Comparison of ENCODE assay signal across 18 mouse cellular contexts in genomic region chrX:166229750-166230149, GRCm38 (mm10). TPM values are rescaled to one million over a fixed set of nuclear protein-coding genes. Genes with fewer than 3 reads are reported as not detected.
DNase-seq lines count a peak whose midpoint lies in the region; ATAC-seq and TF ChIP-seq lines count a peak whose summit lies in the region.
"Had no signal": no experiment of that assay in that cellular context is flagged by ENCODE, and none has a peak within 500 bp of the region (broad histone marks: within the 10 kb centered on the region; RNA-seq: fewer than 3 reads in every experiment).

No protein-coding gene starts in this region.

- dilution Hi-C loops in CH12.LX (cut with MboI; ENCODE audit: extremely low pct_ligation_motif_present, extremely low pct_unique_long_range_greater_than_20kb, low sequenced_read_pairs): no loop called here

- no peak for ATAC-seq in forebrain, embryonic 16.5 days
- ATAC-seq: forebrain, embryonic 15.5 days had no signal

- no peaks in the 10 kb centered on the region for H3K36me3 ChIP-seq in CH12.LX (replicated peaks in 1 of 2; ENCODE audit: control insufficient read depth in 1 of 2, insufficient read depth in 1 of 2, low read length in 1 of 2)
- H3K36me3 ChIP-seq in forebrain, embryonic 16.5 days (ENCODE audit: control insufficient read depth, insufficient read depth): no peaks in the 10 kb centered on the region
- H3K36me3 ChIP-seq: embryonic facial prominence, embryonic 12.5 days; forebrain, embryonic 15.5 days; heart, embryonic 12.5 days; hindbrain, embryonic 10.5 days had no signal

- H3K27me3 ChIP-seq in CH12.LX (replicated peaks): no peaks in the 10 kb centered on the region
- H3K27me3 ChIP-seq in forebrain, embryonic 16.5 days (replicated peaks; ENCODE audit: control insufficient read depth, insufficient read depth, low read length): no peaks in the 10 kb centered on the region
- H3K27me3 ChIP-seq: forebrain, embryonic 15.5 days; heart, embryonic 12.5 days had no signal

- DNase-seq in 416B (ENCODE audit: low read depth) (peak; percentile 45), CH12.LX (ENCODE audit: extremely low read depth) (peak; percentile 51)
- peak; percentile 78 for DNase-seq in induced T-regulatory cell, adult 2 months (ENCODE audit: low read depth)
- DNase-seq in layer of hippocampus, adult 18-20 months (ENCODE audit: low spot score in 2 of 2): no peak
- no peak for DNase-seq in layer of hippocampus, adult 9-10 months (ENCODE audit: low spot score)
- no peak for DNase-seq in kidney, adult 8-10 months
- DNase-seq: adrenal gland, postnatal 14 days; cerebellum, adult 11-12 months; cerebellum, adult 9-10 months; cerebellum, postnatal 25 days; gastrocnemius, postnatal 10 days; heart, adult 2 months had no signal

- H3K9me3 ChIP-seq in CH12.LX (replicated peaks; ENCODE audit: low read length): no peaks in the 10 kb centered on the region
- H3K9me3 ChIP-seq in forebrain, embryonic 16.5 days (ENCODE audit: control insufficient read depth, low read length): no peaks in the 10 kb centered on the region
- H3K9me3 ChIP-seq: embryonic facial prominence, embryonic 12.5 days; forebrain, embryonic 15.5 days; heart, embryonic 12.5 days; hindbrain, embryonic 10.5 days had no signal

- H3K4me2 ChIP-seq in CH12.LX (ENCODE audit: insufficient read depth, low read depth, poor library complexity, severe bottlenecking): no peak overlapping the region
- H3K4me2 ChIP-seq in forebrain, embryonic 16.5 days (ENCODE audit: low read length): no peak overlapping the region
- H3K4me2 ChIP-seq: embryonic facial prominence, embryonic 12.5 days; forebrain, embryonic 15.5 days; heart, embryonic 12.5 days; hindbrain, embryonic 14.5 days had no signal

- H3K27ac ChIP-seq in CH12.LX (ENCODE audit: insufficient read depth, low read depth): no peak overlapping the region
- no peak overlapping the region for H3K27ac ChIP-seq in forebrain, embryonic 16.5 days (ENCODE audit: low read length)
- H3K27ac ChIP-seq: embryonic facial prominence, embryonic 12.5 days; forebrain, embryonic 15.5 days; heart, adult 2 months; hindbrain, embryonic 10.5 days; hindbrain, embryonic 14.5 days had no signal

- in situ Hi-C loops in CH12.LX (cut with MboI; ENCODE audit: low pct_ligation_motif_present, low pct_unique_long_range_greater_than_20kb, low sequenced_read_pairs): no loop called here

- no peak overlapping the region for H3K9ac ChIP-seq in CH12.LX (ENCODE audit: insufficient read depth, low read depth)
- no peak overlapping the region for H3K9ac ChIP-seq in forebrain, embryonic 16.5 days (replicated peaks; ENCODE audit: low read depth, low read length)
- H3K9ac ChIP-seq: embryonic facial prominence, embryonic 12.5 days; forebrain, embryonic 15.5 days; heart, embryonic 12.5 days; hindbrain, embryonic 14.5 days had no signal

- TF ChIP-seq CTCF in CH12.LX (conservative IDR thresholded peaks at IDR 0.05 in 1 of 2, IDR thresholded peaks at IDR 0.05 in 1 of 2; ENCODE audit: low read depth in 2 of 2, low read length in 2 of 2): no peak

- TF ChIP-seq POLR2A in CH12.LX (IDR thresholded peaks at IDR 0.05; ENCODE audit: low read depth, low read length): no peak

- H3K4me1 ChIP-seq in CH12.LX (ENCODE audit: control insufficient read depth in 1 of 2, insufficient read depth in 2 of 2): peaks cover 3 to 12% of the 10 kb centered on the region in 2 experiments; a peak in 3 of 4 replicates
- no peaks in the 10 kb centered on the region for H3K4me1 ChIP-seq in forebrain, embryonic 16.5 days (replicated peaks; ENCODE audit: control insufficient read depth, insufficient read depth, low read length)
- H3K4me1 ChIP-seq: embryonic facial prominence, embryonic 12.5 days; forebrain, embryonic 15.5 days; heart, embryonic 12.5 days; hindbrain, embryonic 10.5 days had no signal

- no peak for TF ChIP-seq EP300 in CH12.LX (IDR thresholded peaks at IDR 0.05; ENCODE audit: low read length)

- 74% methylated on average over 3 of the region's 3 CpGs for WGBS in forebrain, embryonic 16.5 days

- no peak overlapping the region for H3K4me3 ChIP-seq in CH12.LX (replicated peaks in 1 of 3; ENCODE audit: low read depth in 2 of 3, low read length in 2 of 3, poor library complexity in 1 of 3)
- no peak overlapping the region for H3K4me3 ChIP-seq in forebrain, embryonic 16.5 days (replicated peaks; ENCODE audit: low read length)
- H3K4me3 ChIP-seq: embryonic facial prominence, embryonic 12.5 days; forebrain, embryonic 15.5 days; heart, adult 2 months; heart, embryonic 12.5 days; hindbrain, embryonic 10.5 days had no signal

- TF ChIP-seq RAD21 in CH12.LX (IDR thresholded peaks at IDR 0.05; ENCODE audit: low read depth, low read length): no peak

- H3K79me2 ChIP-seq in CH12.LX (replicated peaks; ENCODE audit: control insufficient read depth, extremely low read depth, insufficient read depth, poor library complexity, severe bottlenecking): no peaks in the 10 kb centered on the region

TF ChIP-seq in CH12.LX, 34 proteins besides CTCF, POLR2A, EP300 and RAD21:
- no peak for TF ChIP-seq PAX5 (IDR thresholded peaks at IDR 0.05; ENCODE audit: low read length)
- TF ChIP-seq USF1 (IDR thresholded peaks at IDR 0.05; ENCODE audit: low read depth, low read length): no peak
- no peak for TF ChIP-seq MYC (IDR thresholded peaks at IDR 0.05; ENCODE audit: low read depth, low read length)
- no peak for TF ChIP-seq MAZ (IDR thresholded peaks at IDR 0.05; ENCODE audit: low read depth, low read length)
- no peak for TF ChIP-seq ELF1 (IDR thresholded peaks at IDR 0.05; ENCODE audit: low read depth, low read length)
- no peak for TF ChIP-seq MXI1 (IDR thresholded peaks at IDR 0.05; ENCODE audit: low read depth, low read length)
- no peak for TF ChIP-seq TCF12 (IDR thresholded peaks at IDR 0.05; ENCODE audit: low read depth, low read length)
- TF ChIP-seq ZMIZ1 (IDR thresholded peaks at IDR 0.05; ENCODE audit: low read depth, low read length): no peak
- no peak for TF ChIP-seq GABPA (IDR thresholded peaks at IDR 0.05; ENCODE audit: insufficient replicate concordance, low read depth, low read length)
- no peak for TF ChIP-seq MAFK (IDR thresholded peaks at IDR 0.05; ENCODE audit: insufficient replicate concordance, low read length)
- TF ChIP-seq BHLHE40 (IDR thresholded peaks at IDR 0.05; ENCODE audit: low read depth, low read length): 0 out of 2 replicates have a peak, but pooled peaks have one; percentile 13
- TF ChIP-seq ETS1 (conservative IDR thresholded peaks at IDR 0.05; ENCODE audit: low read depth, low read length): peak; percentile 59
- TF ChIP-seq IRF4 (IDR thresholded peaks at IDR 0.05; ENCODE audit: low read depth, low read length): peak; percentile 83
- TF ChIP-seq NELFE (IDR thresholded peaks at IDR 0.05; ENCODE audit: low read depth, low read length): no peak
- no peak for TF ChIP-seq ZC3H11A (IDR thresholded peaks at IDR 0.05; ENCODE audit: low read depth, low read length)
- TF ChIP-seq RCOR1 (conservative IDR thresholded peaks at IDR 0.05; ENCODE audit: low read depth, low read length): no peak
- no peak for TF ChIP-seq CHD2 (IDR thresholded peaks at IDR 0.05; ENCODE audit: low read length)
- TF ChIP-seq HCFC1 (IDR thresholded peaks at IDR 0.05; ENCODE audit: low read depth, low read length): no peak
- no peak for TF ChIP-seq UBTF (IDR thresholded peaks at IDR 0.05; ENCODE audit: low read depth, low read length)
- no peak for TF ChIP-seq KAT2A (IDR thresholded peaks at IDR 0.05; ENCODE audit: insufficient replicate concordance, low read length)
- TF ChIP-seq ZKSCAN1 (IDR thresholded peaks at IDR 0.05; ENCODE audit: borderline replicate concordance, low read depth, low read length): no peak
- TF ChIP-seq USF2 (conservative IDR thresholded peaks at IDR 0.05; ENCODE audit: low read depth, low read length): no peak
- TF ChIP-seq MEF2A (IDR thresholded peaks at IDR 0.05; ENCODE audit: borderline replicate concordance, low read depth, low read length): peak; percentile 23; the same call in 1 of the 2 replicates
- TF ChIP-seq CHD1 (IDR thresholded peaks at IDR 0.05; ENCODE audit: low read depth, low read length): no peak
- TF ChIP-seq SMC3 (IDR thresholded peaks at IDR 0.05; ENCODE audit: low read depth, low read length): no peak
- no peak for TF ChIP-seq ZNF384 (IDR thresholded peaks at IDR 0.05; ENCODE audit: low read depth, low read length)
- TF ChIP-seq SIN3A (IDR thresholded peaks at IDR 0.05; ENCODE audit: low read length): no peak
- peak; percentile 48; the same call in 1 of the 2 replicates for TF ChIP-seq JUND (conservative IDR thresholded peaks at IDR 0.05; ENCODE audit: low read depth, low read length)
- no peak for TF ChIP-seq POLR2AphosphoS2 (IDR thresholded peaks at IDR 0.05; ENCODE audit: low read depth, low read length)
- no peak for TF ChIP-seq NRF1 (IDR thresholded peaks at IDR 0.05; ENCODE audit: low read depth, low read length)
- no peak for TF ChIP-seq TBP (conservative IDR thresholded peaks at IDR 0.05; ENCODE audit: low read depth, low read length)
- no peak for TF ChIP-seq MAX (IDR thresholded peaks at IDR 0.05; ENCODE audit: low read length)
- TF ChIP-seq JUN (IDR thresholded peaks at IDR 0.05; ENCODE audit: insufficient read depth, low read depth, low read length): peak; percentile 51; the same call in 1 of the 2 replicates
- no peak for TF ChIP-seq E2F4 (IDR thresholded peaks at IDR 0.05; ENCODE audit: insufficient replicate concordance, low read depth, low read length)
TF ChIP-seq in CH12.LX: peak in this region for 6.

RNA-seq across cellular contexts. Expression of gene Gpm6b, which starts 9.0 kb away (rescaled TPM):
- total RNA-seq in CH12.LX (2012; rRNA removed) (0.50 and 0.64 TPM in 2 replicates), CH12.LX (2014; rRNA removed) (1.9 and 2.5 TPM in 2 replicates)
- 1.6 and 1.8 TPM in 2 replicates for polyA plus RNA-seq in CH12.LX (2012; ENCODE audit: insufficient read length, low read depth)
- polyA plus RNA-seq in forebrain, embryonic 16.5 days (2015; fragmentation: Nextera tagmentation; extraction: Ambion mirVana): 441 and 505 TPM in 2 replicates
- total RNA-seq in layer of hippocampus, adult 18-20 months (2021): 100 to 1,000 TPM; 705 to 717 TPM

RNA-seq across cellular contexts. Expression of gene Gemin8, which starts 59.5 kb away (rescaled TPM):
- total RNA-seq in CH12.LX (2012; rRNA removed) (8.8 and 10.7 TPM in 2 replicates), CH12.LX (2014; rRNA removed) (13.0 and 15.8 TPM in 2 replicates)
- polyA plus RNA-seq in CH12.LX (2012; ENCODE audit: insufficient read length, low read depth): 20.1 and 24.7 TPM in 2 replicates
- 9.2 and 9.7 TPM in 2 replicates for polyA plus RNA-seq in forebrain, embryonic 16.5 days (2015; fragmentation: Nextera tagmentation; extraction: Ambion mirVana)
- 10 to 100 TPM; 13.1 to 14.8 TPM for total RNA-seq in layer of hippocampus, adult 18-20 months (2021)

Comparison
In these comparisons a context has a peak if more than half of its experiments do, and no peak if none do; other contexts are left out.
1. DNase-seq: peak in 416B (single experiment), CH12.LX (single experiment) and induced T-regulatory cell, adult 2 months (single experiment); none in layer of hippocampus, adult 18-20 months (0 of 2), layer of hippocampus, adult 9-10 months (single experiment) and kidney, adult 8-10 months (0 of 2).
2. RNA of gene Gpm6b, which starts 9.0 kb away (total RNA-seq): 705 to 717 TPM in layer of hippocampus, adult 18-20 months; 0.50 to 2.5 TPM in CH12.LX; every median in the first group is over 100 times any median in the second.